Mouse (Mus musculus) neural tube, embryonic 11.5 days (tissue): ENCODE results near the gene Gm10800. TPM values are rescaled to one million over a fixed set of nuclear protein-coding genes. Genes with fewer than 3 reads are reported as not detected.
"Not testable (repeated sequence)": the region's sequence is repeated elsewhere in the genome, so short reads cannot be mapped to it uniquely, and the experiment has no call there.

ENCODE experiments used
- ATAC-seq: fragments of 200-750 bp; cut with Nextera tagmentation; 2 replicates; pipeline ENCODE4 v1.8.0; 2017; ENCODE audit warnings: moderate number of reproducible peaks, mild to moderate bottlenecking, moderate TSS enrichment, moderate library complexity; ENCODE audit not compliant: insufficient read depth, low FRiP score, low TSS enrichment
- DNase-seq: peaks from one replicate; pipeline ENCODE4 v3.0.0-alpha.2; 2015; ENCODE audit warnings: low spot score
- H3K27ac ChIP-seq: fragments of 300-500 bp; sonication (generic); 2 replicates; pipeline ENCODE4 v1.5.1; 2014; ENCODE audit warnings: low read depth, mild to moderate bottlenecking, low read length
- H3K27me3 ChIP-seq: fragments of 300-500 bp; sonication (generic); 2 replicates; pipeline ENCODE4 v1.6.1; 2014; ENCODE audit warnings: mild to moderate bottlenecking, low read length, mixed read lengths; ENCODE audit not compliant: control insufficient read depth, insufficient read depth
- H3K36me3 ChIP-seq: fragments of 300-500 bp; sonication (generic); 2 replicates; pipeline ENCODE4 v1.6.1; 2014; ENCODE audit warnings: mild to moderate bottlenecking, low read length, moderate library complexity, mixed read lengths; ENCODE audit not compliant: control insufficient read depth, insufficient read depth
- H3K4me1 ChIP-seq: fragments of 300-500 bp; sonication (generic); 2 replicates; pipeline ENCODE4 v1.6.1; 2014; ENCODE audit warnings: low read length, mixed read lengths; ENCODE audit not compliant: control insufficient read depth, insufficient read depth
- H3K4me2 ChIP-seq: fragments of 300-500 bp; sonication (generic); 2 replicates; pipeline ENCODE4 v1.6.1; 2014; ENCODE audit warnings: low read depth, mild to moderate bottlenecking, moderate library complexity
- H3K4me3 ChIP-seq: fragments of 300-500 bp; sonication (generic); 2 replicates; pipeline ENCODE4 v1.5.1; 2014; ENCODE audit warnings: low read depth, low read length
- H3K9ac ChIP-seq: fragments of 300-500 bp; sonication (generic); 2 replicates; pipeline ENCODE4 v1.6.1; 2014; ENCODE audit warnings: mild to moderate bottlenecking, low read length
- H3K9me3 ChIP-seq: fragments of 300-500 bp; sonication (generic); 2 replicates; pipeline ENCODE4 v1.6.1; 2016; ENCODE audit warnings: low read length; ENCODE audit not compliant: control insufficient read depth
- WGBS: fragments of 180-500 bp; shearing (Covaris S2); extraction: QIAGEN DNeasy Blood & Tissue Kit; methylation state at CpG from one replicate; pipeline ENCODE4 v1.1.7; 2014; 5-methylcytosine and 5-hydroxymethylcytosine counted together
- polyA plus RNA-seq: library from polyadenylated mRNA; unstranded; fragments of >200 nt; fragmentation: Nextera tagmentation; extraction: Ambion mirVana; gene quantifications from 2 replicates; pipeline ENCODE4 v1.2.1, GENCODE M21; 2014

Gene Gm10800
- 0.68 and 2.5 TPM in 2 replicates for polyA plus RNA-seq

GRCm38 (mm10) chr2:98667201-98667600 is at the start of gene Gm10800:
Gene Gm10800 (minus strand): TSS chr2:98667301.
- H3K9me3 ChIP-seq, DNase-seq, ATAC-seq, H3K4me2 ChIP-seq, H3K27ac ChIP-seq, H3K36me3 ChIP-seq, H3K9ac ChIP-seq, H3K4me1 ChIP-seq, H3K27me3 ChIP-seq, H3K4me3 ChIP-seq: not testable (repeated sequence)
- WGBS: 84% methylated on average over 4 of the region's 4 CpGs

GRCm38 (mm10) chr2:98697533-98697932 is 30.4 kb upstream of the Gm10800 start:
- WGBS: 93% methylated on average over 1 of the region's 1 CpGs
- Histone ChIP-seq H3K4me1 (no peaks in the 10 kb centered on the region), H3K9me3 (no peaks in the 10 kb centered on the region), H3K4me2 (no peak overlapping the region), H3K27ac (no peak overlapping the region), H3K4me3 (no peak overlapping the region), H3K9ac (no peak overlapping the region), H3K36me3 (no peaks in the 10 kb centered on the region), H3K27me3 (no peaks in the 10 kb centered on the region)
- no peak for DNase-seq
- ATAC-seq: no peak

- H3K36me3 ChIP-seq, H3K27ac ChIP-seq, DNase-seq, H3K9me3 ChIP-seq, H3K4me2 ChIP-seq, H3K4me1 ChIP-seq, H3K4me3 ChIP-seq, H3K9ac ChIP-seq, ATAC-seq, H3K27me3 ChIP-seq: not testable (repeated sequence)
- WGBS: 70% methylated on average over 4 of the region's 5 CpGs
Measured at GRCm38 (mm10) chr2:98661937-98662336, 5.2 kb downstream of the Gm10800 start, which contains the start of gene Gm10801. Gene Gm10801 (plus strand): TSS chr2:98662237.

Other genes starting within 250 kb of the Gm10800 start
- 0.57 and 0.66 TPM in 2 replicates for gene Gm10801, start 5.1 kb downstream of the Gm10800 start, polyA plus RNA-seq